Mouse (Mus musculus) CH12.LX (cell line): ENCODE data around the gene Tmem8. TPM values are rescaled to one million over a fixed set of nuclear protein-coding genes. Genes with fewer than 3 reads are reported as not detected.

Experiments
- DNase-seq: peaks from one replicate; pipeline ENCODE4 v3.0.0-alpha.2; 2013; ENCODE audit errors: extremely low read depth
- H3K27ac ChIP-seq: 2 replicates; pipeline ENCODE4 v1.5.1; 2012; ENCODE audit warnings: low read depth, mild to moderate bottlenecking, control low read depth, moderate library complexity; ENCODE audit not compliant: insufficient read depth
- H3K27me3 ChIP-seq: replicated peaks from 2 replicates; pipeline ENCODE3; 2012; ENCODE audit warnings: inconsistent platforms
- H3K36me3 ChIP-seq, 2 experiments: replicated peaks in 1 of 2; 2 replicates each; pipeline versions ENCODE3 to v1.6.1; 2012; ENCODE audit warnings: inconsistent platforms in 1 of 2, low read length in 1 of 2, mild to moderate bottlenecking in 1 of 2, mixed read lengths in 1 of 2, moderate library complexity in 1 of 2; ENCODE audit not compliant: control insufficient read depth in 1 of 2, insufficient read depth in 1 of 2
- H3K4me1 ChIP-seq, 2 experiments: 2 replicates each; pipeline ENCODE4 v1.6.1; 2012; ENCODE audit warnings: inconsistent platforms in 1 of 2, moderate library complexity in 1 of 2; ENCODE audit not compliant: insufficient read depth in 2 of 2, control insufficient read depth in 1 of 2
- H3K4me2 ChIP-seq: 2 replicates; pipeline ENCODE4 v1.6.1; 2012; ENCODE audit warnings: low read depth, mild to moderate bottlenecking, control low read depth; ENCODE audit not compliant: poor library complexity, insufficient read depth, severe bottlenecking
- H3K4me3 ChIP-seq, 3 experiments: fragments of 150-350 bp in 1 of 3; sonication (generic) in 1 of 3; replicated peaks in 1 of 3; 2 replicates each; pipeline versions ENCODE3 to v1.5.1; 2011 to 2012; ENCODE audit warnings: low read depth in 2 of 3, low read length in 2 of 3, mild to moderate bottlenecking in 2 of 3, moderate library complexity in 2 of 3, control low read depth in 1 of 3, improper control_type of control experiment in 1 of 3, inconsistent platforms in 1 of 3, mixed read lengths in 1 of 3; ENCODE audit not compliant: poor library complexity in 1 of 3
- H3K79me2 ChIP-seq: replicated peaks from 2 replicates; pipeline ENCODE4 v1.6.1; 2012; ENCODE audit warnings: mild to moderate bottlenecking, moderate library complexity; ENCODE audit not compliant: control insufficient read depth, poor library complexity, insufficient read depth, severe bottlenecking; ENCODE audit errors: extremely low read depth
- H3K9ac ChIP-seq: 2 replicates; pipeline ENCODE4 v1.6.1; 2012; ENCODE audit warnings: low read depth, mild to moderate bottlenecking, control low read depth, moderate library complexity; ENCODE audit not compliant: insufficient read depth
- H3K9me3 ChIP-seq: replicated peaks from 2 replicates; pipeline ENCODE3; 2012; ENCODE audit warnings: low read length, inconsistent platforms, mixed read lengths
- BHLHE40 ChIP-seq: IDR thresholded peaks from 2 replicates; pipeline ENCODE4 v1.6.1; 2011; ENCODE audit warnings: mild to moderate bottlenecking, low read depth, low read length, improper control_type of control experiment
- CHD2 ChIP-seq: IDR thresholded peaks from 2 replicates; pipeline ENCODE4 v1.6.1; 2011; ENCODE audit warnings: low read length, improper control_type of control experiment
- CTCF ChIP-seq, 2 experiments: IDR thresholded peaks in 1 of 2; conservative IDR thresholded peaks in 1 of 2; 2 replicates each; pipeline ENCODE4 v1.5.1; 2011 to 2012; ENCODE audit warnings: low read depth in 2 of 2, low read length in 2 of 2, improper control_type of control experiment in 1 of 2, inconsistent platforms in 1 of 2, mild to moderate bottlenecking in 1 of 2, moderate library complexity in 1 of 2
- E2F4 ChIP-seq: IDR thresholded peaks from 2 replicates; pipeline ENCODE4 v1.6.1; 2011; ENCODE audit warnings: low read depth, low read length, improper control_type of control experiment; ENCODE audit not compliant: insufficient replicate concordance
- ELF1 ChIP-seq: IDR thresholded peaks from 2 replicates; pipeline ENCODE4 v1.6.1; 2014; ENCODE audit warnings: low read depth, mild to moderate bottlenecking, inconsistent platforms, low read length, improper control_type of control experiment
- EP300 ChIP-seq: IDR thresholded peaks from 2 replicates; pipeline ENCODE4 v1.6.1; 2011; ENCODE audit warnings: low read length, improper control_type of control experiment
- GABPA ChIP-seq: IDR thresholded peaks from 2 replicates; pipeline ENCODE4 v1.6.1; 2012; ENCODE audit warnings: low read depth, low read length, improper control_type of control experiment, inconsistent platforms; ENCODE audit not compliant: insufficient replicate concordance
- HCFC1 ChIP-seq: IDR thresholded peaks from 2 replicates; pipeline ENCODE4 v1.6.1; 2012; ENCODE audit warnings: low read depth, mild to moderate bottlenecking, inconsistent platforms, low read length, improper control_type of control experiment
- IRF4 ChIP-seq: IDR thresholded peaks from 2 replicates; pipeline ENCODE4 v1.6.1; 2014; ENCODE audit warnings: low read depth, mild to moderate bottlenecking, inconsistent platforms, low read length, improper control_type of control experiment
- JUND ChIP-seq: conservative IDR thresholded peaks from 2 replicates; pipeline ENCODE4 v1.6.1; 2011; ENCODE audit warnings: low read depth, low read length, improper control_type of control experiment
- KAT2A ChIP-seq: IDR thresholded peaks from 2 replicates; pipeline ENCODE4 v1.6.1; 2012; ENCODE audit warnings: low read length, improper control_type of control experiment, inconsistent platforms; ENCODE audit not compliant: insufficient replicate concordance
- MAFK ChIP-seq: IDR thresholded peaks from 2 replicates; pipeline ENCODE4 v1.6.1; 2011; ENCODE audit warnings: low read length, improper control_type of control experiment; ENCODE audit not compliant: insufficient replicate concordance
- MAX ChIP-seq: IDR thresholded peaks from 2 replicates; pipeline ENCODE4 v1.6.1; 2011; ENCODE audit warnings: low read length, improper control_type of control experiment
- MEF2A ChIP-seq: IDR thresholded peaks from 2 replicates; pipeline ENCODE4 v1.6.1; 2014; ENCODE audit warnings: low read depth, mild to moderate bottlenecking, inconsistent platforms, low read length, improper control_type of control experiment, borderline replicate concordance
- MXI1 ChIP-seq: IDR thresholded peaks from 2 replicates; pipeline ENCODE4 v1.6.1; 2011; ENCODE audit warnings: mild to moderate bottlenecking, low read depth, low read length, improper control_type of control experiment
- MYC ChIP-seq: IDR thresholded peaks from 2 replicates; pipeline ENCODE4 v1.6.1; 2011; ENCODE audit warnings: low read depth, mild to moderate bottlenecking, improper control_type of control experiment, low read length
- NELFE ChIP-seq: IDR thresholded peaks from 2 replicates; pipeline ENCODE4 v1.6.1; 2011; ENCODE audit warnings: low read depth, low read length, improper control_type of control experiment
- NRF1 ChIP-seq: IDR thresholded peaks from 2 replicates; pipeline ENCODE4 v1.6.1; 2014; ENCODE audit warnings: low read depth, mild to moderate bottlenecking, inconsistent platforms, low read length, improper control_type of control experiment, moderate library complexity
- PAX5 ChIP-seq: IDR thresholded peaks from 2 replicates; pipeline ENCODE4 v1.6.1; 2012; ENCODE audit warnings: low read length, inconsistent platforms, mixed read lengths
- POLR2A ChIP-seq: IDR thresholded peaks from 2 replicates; pipeline ENCODE4 v1.6.1; 2011; ENCODE audit warnings: low read depth, mild to moderate bottlenecking, improper control_type of control experiment, low read length
- POLR2AphosphoS2 ChIP-seq: IDR thresholded peaks from 2 replicates; pipeline ENCODE4 v1.6.1; 2011; ENCODE audit warnings: low read depth, low read length, improper control_type of control experiment
- RAD21 ChIP-seq: IDR thresholded peaks from 2 replicates; pipeline ENCODE4 v1.6.1; 2011; ENCODE audit warnings: low read depth, mild to moderate bottlenecking, low read length, improper control_type of control experiment, moderate library complexity
- RCOR1 ChIP-seq: conservative IDR thresholded peaks from 2 replicates; pipeline ENCODE4 v1.6.1; 2012; ENCODE audit warnings: low read depth, mild to moderate bottlenecking, inconsistent platforms, low read length, improper control_type of control experiment
- SIN3A ChIP-seq: IDR thresholded peaks from 2 replicates; pipeline ENCODE4 v1.6.1; 2012; ENCODE audit warnings: low read length, improper control_type of control experiment, inconsistent platforms
- SMC3 ChIP-seq: IDR thresholded peaks from 2 replicates; pipeline ENCODE4 v1.6.1; 2011; ENCODE audit warnings: low read depth, low read length, improper control_type of control experiment
- TBP ChIP-seq: conservative IDR thresholded peaks from 2 replicates; pipeline ENCODE4 v1.6.1; 2011; ENCODE audit warnings: low read depth, low read length, improper control_type of control experiment
- TCF12 ChIP-seq: IDR thresholded peaks from 2 replicates; pipeline ENCODE4 v1.6.1; 2014; ENCODE audit warnings: low read depth, mild to moderate bottlenecking, inconsistent platforms, low read length, improper control_type of control experiment
- UBTF ChIP-seq: IDR thresholded peaks from 2 replicates; pipeline ENCODE4 v1.6.1; 2012; ENCODE audit warnings: low read depth, mild to moderate bottlenecking, inconsistent platforms, low read length, improper control_type of control experiment, moderate library complexity
- USF1 ChIP-seq: IDR thresholded peaks from 2 replicates; pipeline ENCODE4 v1.6.1; 2014; ENCODE audit warnings: low read depth, mild to moderate bottlenecking, inconsistent platforms, low read length, improper control_type of control experiment
- USF2 ChIP-seq: conservative IDR thresholded peaks from 2 replicates; pipeline ENCODE4 v1.6.1; 2011; ENCODE audit warnings: low read depth, low read length, improper control_type of control experiment
- ZC3H11A ChIP-seq: IDR thresholded peaks from 2 replicates; pipeline ENCODE4 v1.6.1; 2012; ENCODE audit warnings: low read depth, mild to moderate bottlenecking, inconsistent platforms, low read length, improper control_type of control experiment
- ZMIZ1 ChIP-seq: IDR thresholded peaks from 2 replicates; pipeline ENCODE4 v1.6.1; 2012; ENCODE audit warnings: low read depth, mild to moderate bottlenecking, inconsistent platforms, low read length, improper control_type of control experiment
- ZNF384 ChIP-seq: IDR thresholded peaks from 2 replicates; pipeline ENCODE4 v1.6.1; 2012; ENCODE audit warnings: low read depth, low read length, improper control_type of control experiment, inconsistent platforms
- dilution Hi-C: fragments of 300-500 bp; cut with MboI; formaldehyde crosslinking; loops from 2 replicates; pipeline ENCODE4 v1.14.3; 2020; ENCODE audit warnings: low sequenced_read_pairs; ENCODE audit not compliant: extremely low pct_unique_long_range_greater_than_20kb, extremely low pct_ligation_motif_present
- in situ Hi-C: fragments of 300-500 bp; cut with MboI; formaldehyde crosslinking; loops from 3 replicates; pipeline ENCODE4 v1.14.3; 2019; ENCODE audit warnings: low sequenced_read_pairs, low pct_ligation_motif_present, low pct_unique_long_range_greater_than_20kb, mixed read lengths
- polyA plus RNA-seq: library from polyadenylated mRNA; unstranded; fragments of >175 nt; gene quantifications from 2 replicates; pipeline ENCODE4 v1.2.1, GENCODE M21; 2012; ENCODE audit warnings: low read depth; ENCODE audit not compliant: insufficient read length
- total RNA-seq, 2 experiments: library from RNA; depleted of rRNA; stranded (reverse); fragments of 300-350 nt in 1 of 2; fragments of >200 nt in 1 of 2; gene quantifications; 2 replicates each; pipeline ENCODE4 v1.2.3; 2012 to 2014

Tmem8 gene
- total and polyA plus RNA-seq, 3 experiments, result 2.8 to 4.6 (median 3.6) TPM

DNA sequence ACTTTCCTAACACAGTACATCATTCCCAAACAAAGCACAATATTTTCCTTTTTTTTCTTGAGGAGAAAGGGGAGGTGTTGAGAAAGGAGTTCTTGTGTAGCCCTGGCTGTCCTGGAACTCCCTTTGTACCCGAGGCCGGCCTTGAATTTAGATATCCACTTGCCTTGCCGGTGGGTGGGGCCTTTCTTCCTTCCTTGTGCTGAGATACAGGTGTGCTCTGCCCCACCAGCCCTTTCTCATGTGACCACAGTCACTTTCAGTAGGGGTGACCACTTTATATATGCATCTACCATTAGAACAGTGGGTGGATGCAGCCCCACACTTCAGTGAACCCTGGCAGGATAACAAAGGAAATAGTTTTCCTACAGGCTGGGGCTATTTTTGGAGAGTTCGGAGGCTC, 1.4 kb upstream of the Tmem8 start:
- H3K4me2 ChIP-seq, result no peak overlapping the region
- dilution Hi-C loops (no loop called here), in situ Hi-C loops (no loop called here)
- peaks cover 2 to 23% of the 10 kb centered on the region in 2 experiments; a peak in 2 of 4 replicates for H3K4me1 ChIP-seq
- no peaks in the 10 kb centered on the region for H3K36me3 ChIP-seq
- DNase-seq, result peak; percentile 23
- no peak overlapping the region for H3K27ac ChIP-seq
- no peaks in the 10 kb centered on the region for H3K79me2 ChIP-seq
- peaks cover 57% of the 10 kb centered on the region for H3K27me3 ChIP-seq
- no peak overlapping the region for H3K9ac ChIP-seq
- no peak overlapping the region for H3K4me3 ChIP-seq
- TF ChIP-seq MEF2A (0 out of 2 replicates have a peak, but pooled peaks have one; percentile 27), POLR2A (no peak), PAX5 (no peak), JUND (no peak), BHLHE40 (peak; percentile 71; the same call in 1 of the 2 replicates)
- H3K9me3 ChIP-seq, result no peaks in the 10 kb centered on the region

DNA sequence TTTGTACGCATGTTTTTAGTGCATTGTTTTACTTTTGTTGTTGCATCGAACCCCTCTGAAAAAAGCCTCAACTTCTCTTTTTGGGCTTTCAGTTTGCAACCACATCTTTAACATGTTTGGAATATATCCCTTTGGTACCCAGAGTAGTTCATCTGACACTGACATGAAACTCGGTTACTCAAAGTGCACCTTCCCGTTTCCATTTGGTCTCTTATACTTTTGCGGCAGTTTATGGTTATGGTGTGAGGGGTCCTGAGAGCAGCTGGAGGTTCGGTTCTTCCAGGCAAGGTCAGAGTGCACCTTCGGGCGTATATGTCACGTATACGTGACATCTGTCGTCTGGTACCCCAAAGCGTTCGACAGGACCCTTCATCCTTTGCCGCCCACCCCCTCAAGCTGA, 348 bp upstream of the Tmem8 start:
- DNase-seq, result peak; percentile 88
- H3K9ac ChIP-seq, result peak overlapping the region; percentile 58; the same call in 1 of the 2 replicates
- no peaks in the 10 kb centered on the region for H3K36me3 ChIP-seq
- in situ Hi-C loops, result no loop called here
- H3K4me1 ChIP-seq, result peaks cover 2 to 23% of the 10 kb centered on the region in 2 experiments; a peak in 2 of 4 replicates
- no peaks in the 10 kb centered on the region for H3K79me2 ChIP-seq
- H3K4me3 ChIP-seq, result peak overlapping the region; percentile 10 to 67 (median 61)
- H3K27ac ChIP-seq, result peak overlapping the region; percentile 59
- no peaks in the 10 kb centered on the region for H3K9me3 ChIP-seq
- peaks cover 67% of the 10 kb centered on the region for H3K27me3 ChIP-seq
- H3K4me2 ChIP-seq, result peak overlapping the region; percentile 88
- dilution Hi-C loops, result no loop called here
- no peak for TF ChIP-seq ZC3H11A
- peak; percentile 98 for TF ChIP-seq RCOR1
- 0 out of 2 replicates have a peak, but pooled peaks have one; percentile 23 for TF ChIP-seq E2F4
- no peak for TF ChIP-seq GABPA
- 0 out of 2 replicates have a peak, but pooled peaks have one; percentile 57 for TF ChIP-seq ZNF384
- TF ChIP-seq USF1, result no peak
- no peak for TF ChIP-seq USF2
- no peak for TF ChIP-seq UBTF
- TF ChIP-seq BHLHE40, result peak; percentile 90
- peak; percentile 94 for TF ChIP-seq MEF2A
- TF ChIP-seq JUND, result peak; percentile 95
- peak; percentile 59; the same call in 1 of the 2 replicates for TF ChIP-seq MAX
- TF ChIP-seq SIN3A, result peak; percentile 95
- no peak for TF ChIP-seq SMC3
- TF ChIP-seq ELF1, result no peak
- no peak for TF ChIP-seq POLR2AphosphoS2
- peak; percentile 37 for TF ChIP-seq HCFC1
- no peak for TF ChIP-seq CTCF (conservative IDR thresholded peaks at IDR 0.05 in 1 of 2, IDR thresholded peaks at IDR 0.05 in 1 of 2; ENCODE audit: low read depth in 2 of 2, low read length in 2 of 2)
- 0 out of 2 replicates have a peak, but pooled peaks have one; percentile 15 for TF ChIP-seq KAT2A
- TF ChIP-seq RAD21, result no peak
- TF ChIP-seq MXI1, result no peak
- peak; percentile 99 for TF ChIP-seq IRF4
- peak; percentile 99 for TF ChIP-seq EP300
- no peak for TF ChIP-seq NRF1
- TF ChIP-seq CHD2, result peak; percentile 85
- peak; percentile 65; the same call in 1 of the 2 replicates for TF ChIP-seq MYC
- no peak for TF ChIP-seq NELFE
- TF ChIP-seq TBP, result no peak
- TF ChIP-seq MAFK, result peak; percentile 92
- TF ChIP-seq ZMIZ1, result no peak
- no peak for TF ChIP-seq POLR2A
- peak; percentile 90 for TF ChIP-seq TCF12
